Mouse (Mus musculus): ENCODE data around the gene Vcpkmt. TPM values are rescaled to one million over a fixed set of nuclear protein-coding genes. Genes with fewer than 3 reads are reported as not detected.
"Not testable (repeated sequence)": the region's sequence is repeated elsewhere in the genome, so short reads cannot be mapped to it uniquely, and the experiment has no call there.

The Vcpkmt gene
- total RNA-seq (2021) (1 to 10 TPM; 3.5 TPM), polyA plus RNA-seq (2012; rRNA removed) (2.0 TPM in 2 replicates)
- long read RNA-seq, partial matches to known transcripts: 0 of 2 reads
- long read RNA-seq, other reads (novel, unspliced or antisense): 1 of 2 reads

- under 1% methylated on average over 56 of the region's 56 CpGs for WGBS
- Histone ChIP-seq H3K79me2 (replicated peaks; ENCODE audit: control insufficient read depth, insufficient read depth, low read length) (no peaks in the 10 kb centered on the region), H3K27ac (peak within 1 kb of the TSS; percentile 64), H3K36me3 (ENCODE audit: control insufficient read depth, insufficient read depth, low read length) (peaks cover 3% of the 10 kb centered on the region; the same call in 1 of the 2 replicates), H3K4me3 (peak within 1 kb of the TSS; percentile 81), H3K4me1 (ENCODE audit: control insufficient read depth, insufficient read depth, low read length) (peaks cover 2% of the 10 kb centered on the region), H3K27me3 (ENCODE audit: control insufficient read depth, insufficient read depth, low read length) (no peaks in the 10 kb centered on the region), H3K9ac (ENCODE audit: low read depth, low read length) (peak within 1 kb of the TSS; percentile 87)
- TF ChIP-seq CTCF (IDR thresholded peaks at IDR 0.05) (no peak), EP300 (IDR thresholded peaks at IDR 0.05; ENCODE audit: insufficient read depth, low read depth, low read length) (0 out of 2 replicates have a peak, but pooled peaks have one; percentile 30), POLR2A (IDR thresholded peaks at IDR 0.05; ENCODE audit: insufficient read depth, low read depth, low read length) (peak; percentile 59; the same call in 1 of the 2 replicates)
- intact Hi-C loops (cut with DNase I): loop anchor here (5.0 kb wide), 2 partner anchors 100 to 115 kb away; partner anchors contain the start of gene Sos2
- DNase-seq: peak; percentile 87 to 92
Observed at GRCm38 (mm10) chr12:69582613-69583269, at the start of gene Vcpkmt. Vcpkmt (minus strand) TSS chr12:69583028.

GRCm38 (mm10) chr12:69618590-69618989, 35.8 kb upstream of the Vcpkmt start:
- H3K27me3 ChIP-seq (ENCODE audit: control insufficient read depth, insufficient read depth, low read length); H3K9ac ChIP-seq (ENCODE audit: low read depth, low read length); H3K4me3 ChIP-seq; DNase-seq; H3K4me1 ChIP-seq (ENCODE audit: control insufficient read depth, insufficient read depth, low read length); H3K27ac ChIP-seq; H3K36me3 ChIP-seq (ENCODE audit: control insufficient read depth, insufficient read depth, low read length); H3K79me2 ChIP-seq (replicated peaks; ENCODE audit: control insufficient read depth, insufficient read depth, low read length): not testable (repeated sequence)
- intact Hi-C loops (cut with DNase I): loop anchor here (5.0 kb wide), 1 partner anchor 79 kb away; no protein-coding TSS in a partner anchor
- WGBS: 47% methylated on average over 5 of the region's 5 CpGs

GRCm38 (mm10) chr12:69604367-69604766, 21.5 kb upstream of the Vcpkmt start:
- Histone ChIP-seq H3K79me2 (replicated peaks; ENCODE audit: control insufficient read depth, insufficient read depth, low read length) (no peaks in the 10 kb centered on the region; the same call in 1 of the 2 replicates), H3K9ac (ENCODE audit: low read depth, low read length) (no peak overlapping the region), H3K27me3 (ENCODE audit: control insufficient read depth, insufficient read depth, low read length) (no peaks in the 10 kb centered on the region), H3K4me3 (no peak overlapping the region), H3K4me1 (ENCODE audit: control insufficient read depth, insufficient read depth, low read length) (no peaks in the 10 kb centered on the region), H3K36me3 (ENCODE audit: control insufficient read depth, insufficient read depth, low read length) (peaks cover 3% of the 10 kb centered on the region), H3K27ac (no peak overlapping the region)
- TF ChIP-seq EP300 (IDR thresholded peaks at IDR 0.05; ENCODE audit: insufficient read depth, low read depth, low read length): no peak
- TF ChIP-seq CTCF (IDR thresholded peaks at IDR 0.05): no peak
- no peak for TF ChIP-seq POLR2A (IDR thresholded peaks at IDR 0.05; ENCODE audit: insufficient read depth, low read depth, low read length)
- WGBS: 94% methylated on average over 2 of the region's 2 CpGs
- intact Hi-C loops (cut with DNase I): no loop called here
- no peak for DNase-seq

- no peaks in the 10 kb centered on the region for H3K4me1 ChIP-seq (ENCODE audit: control insufficient read depth, insufficient read depth, low read length)
- TF ChIP-seq CTCF (IDR thresholded peaks at IDR 0.05) (no peak), POLR2A (IDR thresholded peaks at IDR 0.05; ENCODE audit: insufficient read depth, low read depth, low read length) (no peak), EP300 (IDR thresholded peaks at IDR 0.05; ENCODE audit: insufficient read depth, low read depth, low read length) (no peak)
- 84% methylated on average over 4 of the region's 4 CpGs for WGBS
- H3K4me3 ChIP-seq: no peak overlapping the region
- intact Hi-C loops (cut with DNase I): no loop called here
- no peaks in the 10 kb centered on the region for H3K36me3 ChIP-seq (ENCODE audit: control insufficient read depth, insufficient read depth, low read length)
- H3K27ac ChIP-seq: no peak overlapping the region
- no peak overlapping the region for H3K9ac ChIP-seq (ENCODE audit: low read depth, low read length)
- H3K27me3 ChIP-seq (ENCODE audit: control insufficient read depth, insufficient read depth, low read length): no peaks in the 10 kb centered on the region
- no peaks in the 10 kb centered on the region; the same call in 1 of the 2 replicates for H3K79me2 ChIP-seq (replicated peaks; ENCODE audit: control insufficient read depth, insufficient read depth, low read length)
- no peak for DNase-seq
Observed at GRCm38 (mm10) chr12:69597446-69597845, 14.6 kb upstream of the Vcpkmt start.

- 90% methylated on average over 5 of the region's 5 CpGs for WGBS
- TF ChIP-seq CTCF (IDR thresholded peaks at IDR 0.05): no peak
- TF ChIP-seq POLR2A (IDR thresholded peaks at IDR 0.05; ENCODE audit: insufficient read depth, low read depth, low read length): no peak
- TF ChIP-seq EP300 (IDR thresholded peaks at IDR 0.05; ENCODE audit: insufficient read depth, low read depth, low read length): no peak
- intact Hi-C loops (cut with DNase I): no loop called here
- no peaks in the 10 kb centered on the region for H3K4me1 ChIP-seq (ENCODE audit: control insufficient read depth, insufficient read depth, low read length)
- DNase-seq: no peak
- no peak overlapping the region for H3K4me3 ChIP-seq
- no peaks in the 10 kb centered on the region for H3K27me3 ChIP-seq (ENCODE audit: control insufficient read depth, insufficient read depth, low read length)
- H3K36me3 ChIP-seq (ENCODE audit: control insufficient read depth, insufficient read depth, low read length): no peaks in the 10 kb centered on the region
- no peak overlapping the region for H3K27ac ChIP-seq
- H3K9ac ChIP-seq (ENCODE audit: low read depth, low read length): no peak overlapping the region
- no peaks in the 10 kb centered on the region for H3K79me2 ChIP-seq (replicated peaks; ENCODE audit: control insufficient read depth, insufficient read depth, low read length)
Observed at GRCm38 (mm10) chr12:69593130-69593529, 10.3 kb upstream of the Vcpkmt start.

- Histone ChIP-seq H3K79me2 (replicated peaks; ENCODE audit: control insufficient read depth, insufficient read depth, low read length) (no peaks in the 10 kb centered on the region), H3K27ac (peak overlapping the region; percentile 64), H3K4me3 (peak overlapping the region; percentile 81), H3K36me3 (ENCODE audit: control insufficient read depth, insufficient read depth, low read length) (peaks cover 3% of the 10 kb centered on the region; the same call in 1 of the 2 replicates), H3K4me1 (ENCODE audit: control insufficient read depth, insufficient read depth, low read length) (peaks cover 2% of the 10 kb centered on the region), H3K27me3 (ENCODE audit: control insufficient read depth, insufficient read depth, low read length) (no peaks in the 10 kb centered on the region), H3K9ac (ENCODE audit: low read depth, low read length) (no peak overlapping the region; the same call in 1 of the 2 replicates)
- intact Hi-C loops (cut with DNase I): loop anchor here (5.0 kb wide), 2 partner anchors 99 to 114 kb away; partner anchors contain the start of gene Sos2
- no peak for DNase-seq
- TF ChIP-seq POLR2A (IDR thresholded peaks at IDR 0.05; ENCODE audit: insufficient read depth, low read depth, low read length): no peak
- no peak for TF ChIP-seq CTCF (IDR thresholded peaks at IDR 0.05)
- TF ChIP-seq EP300 (IDR thresholded peaks at IDR 0.05; ENCODE audit: insufficient read depth, low read depth, low read length): no peak
- WGBS: 37% methylated on average over 5 of the region's 5 CpGs
Observed at GRCm38 (mm10) chr12:69583270-69583629, 422 bp upstream of the Vcpkmt start.

Data from heart, adult 2 months (tissue).